Mouse (Mus musculus) heart, embryonic 10.5 days (tissue): Measurements from ENCODE around the gene Olfr1512. TPM values are rescaled to one million over a fixed set of nuclear protein-coding genes. Genes with fewer than 3 reads are reported as not detected.
"Not testable (repeated sequence)": the region's sequence is repeated elsewhere in the genome, so short reads cannot be mapped to it uniquely, and the experiment has no call there.

Experiments used
- DNase-seq: peaks from one replicate; pipeline ENCODE4 v3.0.0-alpha.2; 2017; ENCODE audit warnings: low spot score
- H3K27ac ChIP-seq: fragments of 300-500 bp; sonication (generic); 2 replicates; pipeline ENCODE4 v1.5.1; 2016; ENCODE audit warnings: mild to moderate bottlenecking
- H3K27me3 ChIP-seq: fragments of 300-500 bp; sonication (generic); 2 replicates; pipeline ENCODE4 v1.6.1; 2016; ENCODE audit warnings: mild to moderate bottlenecking; ENCODE audit not compliant: poor library complexity, insufficient read depth, severe bottlenecking
- H3K36me3 ChIP-seq: fragments of 300-500 bp; sonication (generic); 2 replicates; pipeline ENCODE4 v1.6.1; 2016; ENCODE audit warnings: mild to moderate bottlenecking, moderate library complexity
- H3K4me1 ChIP-seq: fragments of 300-500 bp; sonication (generic); 2 replicates; pipeline ENCODE4 v1.6.1; 2016; ENCODE audit warnings: mild to moderate bottlenecking
- H3K4me3 ChIP-seq: fragments of 300-500 bp; sonication (generic); 2 replicates; pipeline ENCODE4 v1.5.1; 2016; ENCODE audit warnings: mild to moderate bottlenecking, moderate library complexity
- H3K9me3 ChIP-seq: fragments of 300-500 bp; sonication (generic); 2 replicates; pipeline ENCODE4 v1.6.1; 2016; ENCODE audit warnings: mild to moderate bottlenecking, moderate library complexity
- WGBS: fragments of 180-500 bp; shearing (Covaris S2); methylation state at CpG from one replicate; pipeline ENCODE4 v1.1.7; 2016; 5-methylcytosine and 5-hydroxymethylcytosine counted together
- polyA plus RNA-seq: library from polyadenylated mRNA; unstranded; fragments of >200 nt; fragmentation: Nextera tagmentation; extraction: Ambion mirVana; gene quantifications from 2 replicates; pipeline ENCODE4 v1.2.1, GENCODE M21; 2016

The Olfr1512 gene
- polyA plus RNA-seq: not detected in 2 replicates

- no peaks in the 10 kb centered on the region for H3K36me3 ChIP-seq
- no peak within 1 kb of the TSS for H3K27ac ChIP-seq
- no peaks in the 10 kb centered on the region for H3K9me3 ChIP-seq
- no peak within 1 kb of the TSS for H3K4me3 ChIP-seq
- DNase-seq: no peak
- no peaks in the 10 kb centered on the region for H3K4me1 ChIP-seq
- H3K27me3 ChIP-seq: no peaks in the 10 kb centered on the region
- WGBS: 69% methylated on average over 2 of the region's 2 CpGs
Observed at GRCm38 (mm10) chr14:52379068-52379467, at the start of gene Olfr1512. Gene Olfr1512, minus strand, starts transcription at chr14:52379168.

- Histone ChIP-seq H3K27ac (no peak overlapping the region), H3K4me1 (no peaks in the 10 kb centered on the region), H3K4me3 (no peak overlapping the region), H3K36me3 (no peaks in the 10 kb centered on the region), H3K27me3 (no peaks in the 10 kb centered on the region), H3K9me3 (0 out of 2 replicates have a peak, but pooled peaks cover 2% of the 10 kb centered on the region)
- DNase-seq: no peak
- WGBS: 86% methylated on average over 1 of the region's 1 CpGs
Observed at GRCm38 (mm10) chr14:52427686-52428085, 48.7 kb upstream of the Olfr1512 start.

DNA sequence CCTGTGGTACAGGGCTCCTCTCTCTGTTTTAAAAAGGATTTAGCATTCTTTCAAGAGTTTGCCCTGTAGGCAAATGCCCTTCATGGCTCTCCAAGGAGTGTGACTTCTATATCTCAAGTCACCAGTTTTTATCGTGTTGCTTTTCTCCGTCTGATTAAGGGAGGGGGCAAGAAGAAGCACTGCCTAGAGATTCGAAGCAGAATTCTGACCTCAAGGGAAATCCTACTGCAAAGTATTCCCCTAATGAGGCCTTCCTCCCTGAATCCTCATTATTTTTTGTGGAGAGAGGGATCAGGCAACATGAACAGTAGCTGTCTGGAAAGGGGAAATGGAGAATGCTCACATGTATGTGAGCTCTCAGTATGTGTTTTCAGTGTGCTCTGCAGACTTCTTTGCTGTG is 35.3 kb upstream of the Olfr1512 start, which contains the start of gene Olfr1510:
TSS of gene Olfr1510 (minus strand) at position 101 of the 400 bp plus-strand sequence.
- H3K36me3 ChIP-seq: no peaks in the 10 kb centered on the region
- 84% methylated on average over 3 of the region's 3 CpGs for WGBS
- no peaks in the 10 kb centered on the region for H3K9me3 ChIP-seq
- DNase-seq: no peak
- no peaks in the 10 kb centered on the region for H3K4me1 ChIP-seq
- no peak within 1 kb of the TSS for H3K4me3 ChIP-seq
- no peak within 1 kb of the TSS for H3K27ac ChIP-seq
- no peaks in the 10 kb centered on the region for H3K27me3 ChIP-seq

DNA sequence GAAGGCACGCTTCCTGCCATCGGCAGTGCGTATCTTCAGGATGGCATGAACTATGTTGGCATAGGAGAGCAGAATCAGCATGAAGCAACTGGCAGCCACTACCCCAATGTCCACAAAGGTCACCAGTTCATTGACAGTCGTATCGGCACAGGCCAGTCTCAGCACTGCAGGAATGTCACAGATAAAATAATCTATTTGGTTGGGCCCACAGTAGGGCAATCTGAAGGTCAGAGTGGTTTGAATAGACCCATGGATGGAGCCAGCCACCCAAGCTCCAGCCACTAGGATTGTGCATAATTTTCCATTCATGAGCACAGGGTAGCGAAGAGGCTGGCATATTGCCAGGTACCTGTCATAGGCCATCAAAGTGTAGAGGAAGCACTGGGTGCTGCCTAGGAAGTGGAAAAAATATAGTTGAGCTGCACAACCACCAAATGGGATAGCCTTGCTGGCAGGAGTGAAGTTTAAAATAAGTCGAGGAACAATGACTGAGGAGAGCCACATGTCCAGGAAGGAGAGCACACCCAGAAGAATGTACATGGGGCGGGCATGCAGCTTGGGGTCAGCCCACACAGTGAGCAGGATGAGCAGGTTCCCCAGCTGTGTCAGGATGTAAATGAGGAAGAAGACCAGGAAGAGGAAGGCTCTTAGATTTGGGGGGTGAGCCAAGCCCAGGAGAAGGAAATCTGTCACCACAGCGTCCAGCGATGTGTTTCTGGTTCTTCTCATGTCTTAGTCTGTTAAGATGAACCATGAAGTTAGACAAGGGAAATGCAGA is 31.4 kb upstream of the Olfr1512 start:
- not testable (repeated sequence) for H3K4me1 ChIP-seq, H3K27me3 ChIP-seq, DNase-seq, H3K9me3 ChIP-seq, H3K4me3 ChIP-seq, H3K27ac ChIP-seq, H3K36me3 ChIP-seq
- 69% methylated on average over 7 of the region's 10 CpGs for WGBS

GRCm38 (mm10) chr14:52397279-52397678 is 18.3 kb upstream of the Olfr1512 start, which contains the start of gene Olfr1511:
Gene Olfr1511, minus strand, starts transcription at chr14:52397379.
- Histone ChIP-seq H3K27ac (no peak within 1 kb of the TSS), H3K4me3 (no peak within 1 kb of the TSS), H3K36me3 (no peaks in the 10 kb centered on the region), H3K27me3 (no peaks in the 10 kb centered on the region), H3K4me1 (no peaks in the 10 kb centered on the region), H3K9me3 (no peaks in the 10 kb centered on the region)
- no peak for DNase-seq
- WGBS: 69% methylated on average over 4 of the region's 4 CpGs

GRCm38 (mm10) chr14:52390084-52390848 is 11.3 kb upstream of the Olfr1512 start:
- not testable (repeated sequence) for H3K27me3 ChIP-seq, H3K4me1 ChIP-seq, DNase-seq, H3K9me3 ChIP-seq, H3K36me3 ChIP-seq, H3K27ac ChIP-seq, H3K4me3 ChIP-seq
- WGBS: 83% methylated on average over 9 of the region's 9 CpGs

GRCm38 (mm10) chr14:52368741-52369140 is 10.2 kb downstream of the Olfr1512 start:
- Histone ChIP-seq H3K4me3 (no peak overlapping the region), H3K36me3 (no peaks in the 10 kb centered on the region), H3K27ac (no peak overlapping the region), H3K4me1 (no peaks in the 10 kb centered on the region), H3K9me3 (no peaks in the 10 kb centered on the region), H3K27me3 (no peaks in the 10 kb centered on the region)
- no peak for DNase-seq
- WGBS: 82% methylated on average over 3 of the region's 3 CpGs

- Histone ChIP-seq H3K27ac (no peak within 1 kb of the TSS), H3K9me3 (no peaks in the 10 kb centered on the region), H3K4me3 (no peak within 1 kb of the TSS), H3K4me1 (no peaks in the 10 kb centered on the region), H3K27me3 (no peaks in the 10 kb centered on the region), H3K36me3 (no peaks in the 10 kb centered on the region)
- WGBS: 71% methylated on average over 4 of the region's 4 CpGs
- DNase-seq: no peak
Observed at GRCm38 (mm10) chr14:52356308-52356707, 22.7 kb downstream of the Olfr1512 start, which contains the start of gene Olfr1513. Gene Olfr1513, minus strand, starts transcription at chr14:52356408.

- no peaks in the 10 kb centered on the region for H3K36me3 ChIP-seq
- 71% methylated on average over 6 of the region's 6 CpGs for WGBS
- no peaks in the 10 kb centered on the region for H3K27me3 ChIP-seq
- H3K9me3 ChIP-seq: 0 out of 2 replicates have a peak, but pooled peaks cover 2% of the 10 kb centered on the region
- no peak overlapping the region for H3K4me3 ChIP-seq
- H3K27ac ChIP-seq: no peak overlapping the region
- no peaks in the 10 kb centered on the region for H3K4me1 ChIP-seq
- DNase-seq: no peak
Observed at GRCm38 (mm10) chr14:52339512-52339852, 39.5 kb downstream of the Olfr1512 start.

- WGBS: 27% methylated on average over 21 of the region's 21 CpGs
- Histone ChIP-seq H3K9me3 (no peaks in the 10 kb centered on the region), H3K27me3 (no peaks in the 10 kb centered on the region), H3K4me3 (peak overlapping the region; percentile 15; the same call in 1 of the 2 replicates), H3K4me1 (no peaks in the 10 kb centered on the region), H3K27ac (no peak overlapping the region), H3K36me3 (no peaks in the 10 kb centered on the region)
- DNase-seq: no peak
Observed at GRCm38 (mm10) chr14:52338751-52339511, 40.0 kb downstream of the Olfr1512 start.

- H3K9me3 ChIP-seq: no peaks in the 10 kb centered on the region
- H3K27me3 ChIP-seq: peaks cover 37% of the 10 kb centered on the region
- H3K36me3 ChIP-seq: no peaks in the 10 kb centered on the region
- H3K4me1 ChIP-seq: peaks cover 10% of the 10 kb centered on the region
- DNase-seq: no peak
- no peak overlapping the region for H3K4me3 ChIP-seq
- no peak overlapping the region for H3K27ac ChIP-seq
- 78% methylated on average over 1 of the region's 3 CpGs for WGBS
Observed at GRCm38 (mm10) chr14:52332171-52332570, 46.8 kb downstream of the Olfr1512 start.

- Histone ChIP-seq H3K9me3 (no peaks in the 10 kb centered on the region), H3K27me3 (peaks cover 46% of the 10 kb centered on the region), H3K36me3 (no peaks in the 10 kb centered on the region), H3K27ac (no peak overlapping the region), H3K4me3 (no peak overlapping the region), H3K4me1 (peaks cover 10% of the 10 kb centered on the region)
- WGBS: 30% methylated on average over 4 of the region's 4 CpGs
- DNase-seq: no peak
Observed at GRCm38 (mm10) chr14:52331069-52331750, 47.8 kb downstream of the Olfr1512 start.
